Mouse (Mus musculus): ENCODE data around the gene Galk2.

The Galk2 gene

GRCm38 (mm10) chr2:125858521-125859280 lies at the start of gene Galk2, which contains the start of gene Cops2:
Gene Galk2, plus strand, starts transcription at chr2:125859109.
Gene Cops2, minus strand, starts transcription at chr2:125859139.
- DNase-seq (ENCODE audit: low spot score), result peak; percentile 88

DNA sequence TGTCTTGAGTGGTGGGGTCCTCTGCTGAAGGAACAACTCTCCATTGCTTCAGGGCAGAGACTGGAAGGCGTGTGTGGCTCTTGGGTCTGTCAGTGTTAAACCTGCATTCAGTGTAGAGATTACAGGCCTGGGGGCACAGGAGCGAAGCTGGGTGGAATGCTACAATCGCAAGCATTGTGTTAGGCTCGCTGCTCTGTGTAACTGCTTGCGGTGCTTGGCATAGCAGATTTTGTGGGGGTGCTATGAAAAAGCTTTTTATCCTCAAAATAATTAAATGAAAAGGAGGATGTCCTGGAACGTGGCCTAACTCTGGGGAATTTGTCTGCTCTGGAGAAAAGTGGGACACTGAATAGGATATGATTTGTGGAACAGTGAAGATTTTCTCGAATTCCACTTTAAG lies 49.4 kb upstream of the Galk2 start:
- no peak for DNase-seq (ENCODE audit: low spot score)

DNA sequence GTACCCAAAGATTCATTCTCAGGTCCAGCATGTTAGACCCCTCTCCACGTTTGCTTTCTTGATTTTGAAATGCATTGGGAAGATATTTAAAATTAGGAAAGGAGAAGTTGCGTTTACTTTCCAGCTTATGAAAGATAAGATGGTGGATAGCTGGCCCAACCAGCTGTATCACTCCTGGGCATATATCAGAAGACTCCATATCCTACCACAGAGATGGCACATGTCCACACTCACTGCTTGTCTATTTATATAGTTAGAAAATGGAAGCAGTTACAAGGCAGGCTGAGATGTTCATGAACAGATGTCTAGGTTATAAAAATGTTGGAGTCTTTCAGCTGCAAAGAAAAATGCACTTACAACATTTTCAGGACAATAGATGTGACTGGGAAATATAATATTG lies 47.6 kb upstream of the Galk2 start:
- no peak for DNase-seq (ENCODE audit: low spot score)

GRCm38 (mm10) chr2:125813972-125814595 lies 44.8 kb upstream of the Galk2 start:
- no peak for DNase-seq (ENCODE audit: low spot score)

- DNase-seq (ENCODE audit: low spot score), result no peak
Observed at GRCm38 (mm10) chr2:125820397-125820796, 38.5 kb upstream of the Galk2 start.

- no peak for DNase-seq (ENCODE audit: low spot score)
Observed at GRCm38 (mm10) chr2:125826201-125826600, 32.7 kb upstream of the Galk2 start.

GRCm38 (mm10) chr2:125827898-125828297 lies 31.0 kb upstream of the Galk2 start:
- no peak for DNase-seq (ENCODE audit: low spot score)

GRCm38 (mm10) chr2:125829924-125830323 lies 29.0 kb upstream of the Galk2 start:
- DNase-seq (ENCODE audit: low spot score), result no peak

GRCm38 (mm10) chr2:125838091-125838490 lies 20.8 kb upstream of the Galk2 start:
- DNase-seq (ENCODE audit: low spot score), result no peak

DNA sequence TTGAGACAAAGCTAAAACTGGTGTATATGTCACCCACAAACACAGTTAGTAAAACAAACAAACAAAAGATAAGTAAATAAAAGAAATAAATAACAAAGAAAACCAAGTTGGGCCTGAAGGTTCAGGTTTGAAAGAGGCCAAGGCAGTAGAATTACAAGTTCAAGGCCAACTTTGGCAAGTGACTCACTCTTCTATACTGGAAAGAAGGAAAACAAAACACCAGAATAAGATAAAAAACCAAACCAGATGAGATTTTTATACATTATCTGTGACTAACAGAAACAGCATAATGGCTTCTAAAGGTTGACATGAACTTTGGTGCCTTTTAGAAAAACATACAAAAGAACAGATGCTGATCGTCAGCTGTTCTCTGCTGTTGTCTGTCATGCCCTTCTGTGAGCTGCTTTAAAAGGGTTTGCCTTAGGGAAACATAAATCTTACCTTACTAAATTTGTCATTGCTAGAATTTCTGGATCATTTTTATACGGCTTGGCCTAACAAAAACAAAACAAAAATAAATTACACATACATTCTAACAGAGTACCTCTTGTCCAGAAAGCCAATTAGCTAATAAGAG lies 20.1 kb upstream of the Galk2 start:
- no peak for DNase-seq (ENCODE audit: low spot score)

DNA sequence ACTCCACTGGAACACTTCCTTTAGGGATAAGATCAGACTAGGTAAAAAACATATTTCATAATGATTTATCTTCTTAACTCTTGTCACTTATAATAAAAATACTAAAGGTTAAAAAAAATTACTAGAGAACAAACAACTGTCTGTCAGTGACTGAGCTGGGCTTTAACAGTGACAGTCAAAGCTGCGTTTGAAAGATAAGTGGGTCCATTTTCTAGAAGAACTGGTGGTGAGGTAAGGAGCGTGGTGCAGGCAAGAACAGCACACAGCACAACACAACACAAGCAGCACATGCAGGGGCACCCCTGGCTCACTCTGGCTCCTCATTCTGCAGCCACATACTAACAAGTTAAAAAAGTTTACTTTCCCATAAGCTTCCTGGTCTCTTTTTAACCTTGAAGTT lies 7.7 kb upstream of the Galk2 start:
- DNase-seq (ENCODE audit: low spot score), result no peak

- no peak for DNase-seq (ENCODE audit: low spot score)
Observed at GRCm38 (mm10) chr2:125857707-125858106, 1.2 kb upstream of the Galk2 start.

DNA sequence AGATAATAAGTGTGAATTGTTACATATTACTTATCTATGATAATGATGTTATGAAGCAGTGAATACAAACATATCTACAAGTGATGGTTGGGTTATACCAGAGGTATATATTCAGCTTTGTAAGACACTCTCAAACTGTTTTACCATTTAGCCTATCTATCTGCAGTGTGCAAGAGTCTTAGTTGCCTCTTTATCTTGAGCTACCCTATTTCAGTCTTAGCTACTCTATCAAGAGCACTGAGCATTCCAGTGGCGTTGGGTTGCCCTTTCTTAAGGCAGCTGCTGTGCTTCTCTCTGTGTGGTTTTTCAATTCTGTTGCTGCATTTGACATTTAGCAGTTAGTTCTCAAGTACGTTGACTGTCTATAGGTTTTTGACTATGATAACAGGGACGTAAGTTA lies 4.9 kb downstream of the Galk2 start:
- DNase-seq (ENCODE audit: low spot score), result no peak

- no peak for DNase-seq (ENCODE audit: low spot score)
Observed at GRCm38 (mm10) chr2:125864551-125864950, 5.6 kb downstream of the Galk2 start.

DNA sequence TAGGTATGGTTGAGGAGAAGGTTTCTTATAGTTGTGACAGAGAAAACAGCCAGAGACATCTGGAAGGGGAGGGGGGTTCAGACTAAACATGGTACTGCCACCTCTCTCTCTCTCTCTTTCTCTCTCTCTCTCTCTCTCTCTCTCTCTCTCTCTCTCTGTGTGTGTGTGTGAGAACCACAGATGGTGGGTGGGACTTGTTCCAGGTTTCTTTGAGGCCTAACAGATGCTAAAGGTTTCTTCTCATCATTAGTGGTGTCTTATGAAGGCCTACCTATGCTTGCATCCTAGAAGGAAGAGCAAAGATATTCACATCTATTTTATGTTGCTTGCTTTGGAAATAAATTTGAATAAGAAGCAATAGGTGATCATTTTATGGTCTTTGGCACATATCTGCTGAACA lies 6.7 kb downstream of the Galk2 start:
- no peak for DNase-seq (ENCODE audit: low spot score)

- peak; percentile 26 for DNase-seq (ENCODE audit: low spot score)
Observed at GRCm38 (mm10) chr2:125866058-125866740, 7.3 kb downstream of the Galk2 start.

GRCm38 (mm10) chr2:125868301-125868700 lies 9.4 kb downstream of the Galk2 start:
- no peak for DNase-seq (ENCODE audit: low spot score)

DNA sequence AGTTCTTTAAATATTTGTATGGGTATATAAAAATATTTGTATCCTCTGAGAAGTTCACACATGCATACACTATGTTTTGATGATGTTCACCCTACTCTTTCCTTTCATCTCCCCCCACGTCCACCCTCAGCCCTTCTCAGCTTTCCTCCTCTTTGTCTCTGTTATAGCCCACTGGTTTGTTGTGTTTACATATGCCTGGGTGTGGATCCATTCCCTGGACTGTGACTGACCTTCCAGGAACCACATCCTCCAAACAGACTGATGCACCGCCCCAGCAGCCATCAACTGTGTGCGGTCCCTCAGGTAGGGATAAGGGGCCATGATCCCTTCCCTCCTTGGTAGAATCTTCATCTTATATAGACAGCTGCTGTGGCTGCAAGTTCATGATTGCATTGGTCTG lies 11.2 kb downstream of the Galk2 start:
- DNase-seq (ENCODE audit: low spot score), result no peak

GRCm38 (mm10) chr2:125885891-125886576 lies 27.1 kb downstream of the Galk2 start:
- DNase-seq (ENCODE audit: low spot score), result no peak

- no peak for DNase-seq (ENCODE audit: low spot score)
Observed at GRCm38 (mm10) chr2:125893096-125893495, 34.2 kb downstream of the Galk2 start.

DNA sequence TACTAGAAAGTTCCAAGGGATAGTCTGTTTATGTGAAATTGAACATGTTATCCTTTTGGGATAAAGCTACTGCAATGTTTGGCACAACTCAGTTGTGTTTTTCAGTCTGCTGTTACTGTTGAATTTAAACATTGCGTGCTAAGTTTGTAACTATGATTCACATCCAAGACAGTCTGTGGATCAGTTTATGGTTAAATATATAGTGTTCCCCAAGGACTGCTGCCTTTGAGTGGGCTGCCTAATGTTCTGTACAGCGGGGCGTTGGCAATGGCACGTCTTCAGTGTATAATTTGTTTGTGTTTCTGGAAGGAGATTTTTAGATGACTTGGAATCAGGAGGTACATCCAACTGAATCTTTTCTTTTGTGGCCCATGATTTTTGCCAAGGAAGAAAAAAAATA lies 36.2 kb downstream of the Galk2 start:
- DNase-seq (ENCODE audit: low spot score), result no peak

DNA sequence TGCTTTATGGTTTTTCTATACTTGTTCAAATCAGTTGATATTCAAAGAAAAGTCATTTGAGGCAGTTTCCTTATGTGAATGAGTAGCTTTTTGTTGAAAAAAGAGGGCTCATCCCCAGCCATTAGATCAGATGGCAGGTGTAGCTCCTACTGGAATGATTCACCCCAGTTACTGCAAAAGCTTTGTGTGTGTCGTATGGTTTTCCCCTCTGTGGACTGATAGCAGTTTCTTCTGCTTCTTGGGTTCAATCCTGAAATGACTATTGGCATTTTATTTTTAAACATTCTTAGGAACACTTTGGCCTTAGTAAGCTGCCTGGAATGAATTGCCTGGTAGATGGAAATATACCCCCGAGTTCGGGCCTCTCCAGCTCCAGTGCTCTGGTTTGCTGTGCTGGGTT lies 37.4 kb downstream of the Galk2 start:
- DNase-seq (ENCODE audit: low spot score), result no peak

All from spleen, adult 12 weeks (tissue).